Mouse (Mus musculus) gastrocnemius, postnatal 25 days (tissue): ENCODE measurements around the gene Ggta1. TPM values are rescaled to one million over a fixed set of nuclear protein-coding genes. Genes with fewer than 3 reads are reported as not detected.

ENCODE experiments used
- DNase-seq: peaks from one replicate; pipeline ENCODE4 v3.0.0; 2022
- total RNA-seq, 2 experiments: library from RNA; stranded (reverse); gene quantifications; 1 replicate in 1 of 2; 2 replicates in 1 of 2; pipeline ENCODE4 v1.2.3; 2021

Gene Ggta1
- total RNA-seq, 2 experiments from 2014 or later = 8.7 to 10.2 TPM

GRCm38 (mm10) chr2:35434576-35435123 lies 28.4 kb downstream of the Ggta1 start:
- DNase-seq = no peak

GRCm38 (mm10) chr2:35433428-35433827 lies 29.6 kb downstream of the Ggta1 start:
- DNase-seq = peak; percentile 40

- DNase-seq = peak; percentile 59
These were observed 30.6 kb downstream of the Ggta1 start for GRCm38 (mm10) chr2:35432472-35432871.

- peak; percentile 48 for DNase-seq
These were observed 31.0 kb downstream of the Ggta1 start for GRCm38 (mm10) chr2:35432011-35432410.

GRCm38 (mm10) chr2:35430806-35431205 lies 32.2 kb downstream of the Ggta1 start:
- no peak for DNase-seq

- DNase-seq = no peak
These were observed 34.3 kb downstream of the Ggta1 start for GRCm38 (mm10) chr2:35428615-35429300.

GRCm38 (mm10) chr2:35427559-35427958 lies 35.5 kb downstream of the Ggta1 start:
- DNase-seq = peak; percentile 64

GRCm38 (mm10) chr2:35423711-35424339 lies 39.2 kb downstream of the Ggta1 start:
- no peak for DNase-seq

- DNase-seq = no peak
These were observed 40.6 kb downstream of the Ggta1 start for GRCm38 (mm10) chr2:35422384-35422783.

- no peak for DNase-seq
These were observed 42.4 kb downstream of the Ggta1 start for GRCm38 (mm10) chr2:35420681-35421080.

GRCm38 (mm10) chr2:35419671-35420070 lies 43.4 kb downstream of the Ggta1 start:
- no peak for DNase-seq

- no peak for DNase-seq
These were observed 43.8 kb downstream of the Ggta1 start for GRCm38 (mm10) chr2:35419243-35419642.

GRCm38 (mm10) chr2:35417231-35417630 lies 45.8 kb downstream of the Ggta1 start:
- DNase-seq = no peak

- DNase-seq = no peak
These were observed 46.6 kb downstream of the Ggta1 start for GRCm38 (mm10) chr2:35416473-35416872.

- DNase-seq = no peak
These were observed 50.2 kb downstream of the Ggta1 start for GRCm38 (mm10) chr2:35412810-35413209.

- DNase-seq = no peak
These were observed 50.8 kb downstream of the Ggta1 start for GRCm38 (mm10) chr2:35412246-35412645.

- no peak for DNase-seq
These were observed 51.3 kb downstream of the Ggta1 start for GRCm38 (mm10) chr2:35411640-35412190.

- no peak for DNase-seq
These were observed 53.6 kb downstream of the Ggta1 start for GRCm38 (mm10) chr2:35409466-35409865.

- DNase-seq = no peak
These were observed 54.5 kb downstream of the Ggta1 start for GRCm38 (mm10) chr2:35408409-35409110.

- DNase-seq = no peak
These were observed 55.2 kb downstream of the Ggta1 start for GRCm38 (mm10) chr2:35407878-35408277.

- no peak for DNase-seq
These were observed 55.8 kb downstream of the Ggta1 start for GRCm38 (mm10) chr2:35407266-35407665.

GRCm38 (mm10) chr2:35406611-35407010 lies 56.4 kb downstream of the Ggta1 start:
- DNase-seq = no peak

GRCm38 (mm10) chr2:35402391-35402790 lies 60.6 kb downstream of the Ggta1 start:
- no peak for DNase-seq
